Mouse (Mus musculus) activated CD4-positive, CD25-positive, alpha-beta regulatory T cell, adult 9 weeks (primary cell): Measurements from ENCODE around the gene Ipo8. TPM values are rescaled to one million over a fixed set of nuclear protein-coding genes. Genes with fewer than 3 reads are reported as not detected.

ENCODE experiments used
- polyA plus RNA-seq: library from polyadenylated mRNA; unstranded; fragments of 100-300 nt; shearing (Covaris generic); gene quantifications from one replicate; pipeline ENCODE4 v1.2.1, GENCODE M21; 2017

The Ipo8 gene
- 53.0 TPM for polyA plus RNA-seq

DNA sequence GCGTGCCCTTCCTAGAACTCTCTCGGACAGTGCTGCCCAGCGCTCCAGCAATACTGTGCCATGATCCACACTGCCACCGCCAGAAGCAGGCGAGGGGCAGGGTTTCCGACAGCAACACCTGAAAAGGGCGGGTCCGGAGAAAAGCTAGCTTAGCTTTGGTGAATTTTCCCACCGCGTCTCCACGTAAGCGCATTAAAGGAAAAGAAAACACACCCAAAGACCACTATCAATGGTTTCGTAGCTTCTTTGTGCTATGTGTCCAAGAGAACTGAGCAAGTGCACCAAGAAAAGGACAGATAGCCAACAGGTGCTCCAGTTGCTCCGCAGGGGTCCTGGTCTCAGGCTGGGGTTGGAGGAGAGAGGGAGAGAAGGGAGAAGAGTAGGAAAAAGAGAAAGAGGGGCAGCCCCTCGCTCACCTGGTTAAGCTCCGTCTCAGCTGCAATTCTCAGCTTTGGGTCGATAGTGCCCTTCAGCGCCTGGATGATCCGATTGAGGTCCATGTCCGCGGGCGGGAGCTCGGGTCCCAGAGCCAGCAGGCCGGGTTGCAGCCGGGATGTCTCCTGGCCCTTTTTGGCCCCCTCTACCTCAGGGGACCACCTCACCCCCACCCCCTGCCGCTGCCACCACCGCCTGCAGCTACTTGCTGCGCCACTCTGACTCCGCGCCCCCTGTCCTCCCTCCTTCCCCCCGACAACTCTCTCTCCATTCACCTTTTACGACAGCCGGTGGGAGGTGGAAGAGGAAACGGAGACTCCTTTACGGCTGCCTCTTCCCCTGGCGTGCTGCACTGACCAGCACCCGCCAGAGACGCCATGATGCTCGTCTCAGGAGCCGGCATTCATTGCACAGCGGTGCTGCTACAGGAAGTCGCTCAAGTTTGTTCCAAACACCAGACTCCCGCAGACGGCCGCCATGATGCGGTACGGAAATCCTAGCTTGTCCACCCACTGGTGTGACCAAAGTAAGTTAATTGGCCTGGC lies at the start of gene Ipo8:
Gene Ipo8, minus strand, starts transcription at position 720 of the 980 bp plus-strand sequence.

Other genes with a start within 250 kb of the Ipo8 start
- 4.0 TPM for gene Caprin2, start 64.8 kb upstream of the Ipo8 start, polyA plus RNA-seq
- 47.6 TPM for gene Sinhcaf, start 115.0 kb upstream of the Ipo8 start, polyA plus RNA-seq